Mouse (Mus musculus): ENCODE results near the gene Unc119b. TPM values are rescaled to one million over a fixed set of nuclear protein-coding genes. Genes with fewer than 3 reads are reported as not detected.
"Not testable (repeated sequence)": the region's sequence is repeated elsewhere in the genome, so short reads cannot be mapped to it uniquely, and the experiment has no call there.

The Unc119b gene
- total RNA-seq, 2 experiments from 2014 or later = 8.1 to 16.4 TPM

DNA sequence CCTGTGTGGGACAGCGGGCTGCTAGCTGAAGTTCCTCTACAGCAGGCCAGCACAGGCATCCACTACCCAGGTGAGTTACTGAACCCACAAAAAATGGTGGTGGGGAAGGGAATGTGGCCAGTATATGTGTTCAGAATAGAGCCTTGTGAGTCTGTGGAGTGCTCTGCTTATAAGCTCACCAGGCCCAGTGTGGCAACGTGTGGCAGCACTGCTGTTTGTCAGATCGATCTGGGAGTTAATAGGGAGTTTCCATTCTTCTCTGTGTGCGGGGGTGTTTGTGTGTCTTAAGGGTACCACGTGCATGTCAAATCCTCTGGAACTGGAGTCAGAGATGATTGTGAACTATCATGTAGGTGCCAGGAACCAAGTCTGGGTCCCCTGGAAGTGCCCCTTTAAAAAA is 35.2 kb downstream of the Unc119b start:
- no peak for ATAC-seq (replicated peaks; ENCODE audit: poor library complexity, severe bottlenecking)

DNA sequence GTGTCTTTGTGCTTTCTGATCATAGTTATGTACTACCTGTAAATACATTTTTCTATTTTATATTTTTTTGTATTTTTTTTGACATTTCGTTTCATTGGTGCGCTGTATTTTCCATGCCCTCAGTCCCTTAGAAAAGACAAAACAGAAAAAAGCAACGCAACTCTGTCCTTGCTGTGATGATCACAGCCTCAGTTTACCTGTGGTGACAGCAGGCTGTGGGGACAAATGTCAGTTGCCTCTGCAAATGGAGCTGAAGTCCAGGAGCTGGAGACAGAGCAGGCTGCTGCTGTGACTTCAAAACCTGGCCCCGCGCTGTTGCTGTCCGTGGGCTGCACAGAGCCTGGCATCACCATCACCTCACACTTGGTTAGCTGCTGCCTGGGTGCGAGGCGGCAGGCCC is 36.6 kb downstream of the Unc119b start, which contains the start of gene Gm10401:
TSS of gene Gm10401 (minus strand) at position 101 of the 400 bp plus-strand sequence.
- ATAC-seq (replicated peaks; ENCODE audit: poor library complexity, severe bottlenecking) = no peak

- ATAC-seq (replicated peaks; ENCODE audit: poor library complexity, severe bottlenecking) = no peak
Measured at GRCm38 (mm10) chr5:115091776-115092175, 43.0 kb downstream of the Unc119b start.

DNA sequence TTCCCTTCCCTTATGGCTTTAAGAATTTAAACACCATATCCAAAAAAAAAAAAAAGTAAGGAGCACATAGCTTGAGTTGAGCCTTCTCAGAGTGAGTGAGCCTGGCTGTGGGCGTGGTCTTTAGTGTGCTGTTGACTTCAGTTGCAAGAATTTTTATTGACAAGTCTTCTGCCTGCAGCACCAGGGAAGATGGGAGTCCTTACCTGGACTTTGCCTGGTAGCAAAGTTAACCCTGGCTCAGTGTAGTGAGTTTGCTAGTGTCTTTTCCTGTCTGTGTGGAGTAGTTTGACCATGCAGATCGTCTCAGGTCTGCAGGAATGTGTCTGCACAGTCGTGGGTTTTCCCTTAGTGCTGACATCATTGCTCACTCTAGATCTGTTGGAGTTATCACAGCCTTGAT is 43.8 kb downstream of the Unc119b start:
- ATAC-seq (replicated peaks; ENCODE audit: poor library complexity, severe bottlenecking) = no peak

- no peak for ATAC-seq (replicated peaks; ENCODE audit: poor library complexity, severe bottlenecking)
Measured at GRCm38 (mm10) chr5:115089592-115090268, 45.0 kb downstream of the Unc119b start.

GRCm38 (mm10) chr5:115085675-115086074 is 49.1 kb downstream of the Unc119b start:
- no peak for ATAC-seq (replicated peaks; ENCODE audit: poor library complexity, severe bottlenecking)

GRCm38 (mm10) chr5:115083492-115083891 is 51.3 kb downstream of the Unc119b start:
- ATAC-seq (replicated peaks; ENCODE audit: poor library complexity, severe bottlenecking) = no peak

GRCm38 (mm10) chr5:115081636-115082035 is 53.1 kb downstream of the Unc119b start:
- no peak for ATAC-seq (replicated peaks; ENCODE audit: poor library complexity, severe bottlenecking)

GRCm38 (mm10) chr5:115076144-115076901 is 58.5 kb downstream of the Unc119b start:
- peak; percentile 62 for ATAC-seq (replicated peaks; ENCODE audit: poor library complexity, severe bottlenecking)

- ATAC-seq (replicated peaks; ENCODE audit: poor library complexity, severe bottlenecking) = no peak
Measured at GRCm38 (mm10) chr5:115074749-115075148, 60.0 kb downstream of the Unc119b start.

- ATAC-seq (replicated peaks; ENCODE audit: poor library complexity, severe bottlenecking) = not testable (repeated sequence)
Measured at GRCm38 (mm10) chr5:115073306-115073705, 61.5 kb downstream of the Unc119b start.

Other genes with a start within 250 kb of the Unc119b start
- 6.7 and 10.4 TPM in 2 replicates for gene Oasl2, start 238.0 kb downstream of the Unc119b start, total RNA-seq (2014; fragmentation: Nextera tagmentation)
- 4.7 and 7.6 TPM in 2 replicates for gene Oasl2, start 238.0 kb downstream of the Unc119b start, total RNA-seq (2017)
- 5.2 and 5.4 TPM in 2 replicates for gene Oasl1, start 211.7 kb downstream of the Unc119b start, total RNA-seq (2014; fragmentation: Nextera tagmentation)
- 0.73 and 1.8 TPM in 2 replicates for gene Oasl1, start 211.7 kb downstream of the Unc119b start, total RNA-seq (2017)
- 9.0 and 12.3 TPM in 2 replicates for gene 2210016L21Rik, start 192.8 kb downstream of the Unc119b start, total RNA-seq (2014; fragmentation: Nextera tagmentation)
- gene 2210016L21Rik, start 192.8 kb downstream of the Unc119b start, total RNA-seq (2017) = 10.7 and 14.2 TPM in 2 replicates
- not detected in 2 replicates for gene Hnf1a, start 163.9 kb downstream of the Unc119b start, total RNA-seq (2014; fragmentation: Nextera tagmentation)
- not detected in 2 replicates for gene Hnf1a, start 163.9 kb downstream of the Unc119b start, total RNA-seq (2017)
- 42.8 and 43.9 TPM in 2 replicates for gene Sppl3, start 123.8 kb downstream of the Unc119b start, total RNA-seq (2014; fragmentation: Nextera tagmentation)
- gene Sppl3, start 123.8 kb downstream of the Unc119b start, total RNA-seq (2017) = 21.7 and 26.5 TPM in 2 replicates
- gene Gm10401, start 36.7 kb downstream of the Unc119b start, total RNA-seq (2014; fragmentation: Nextera tagmentation) = not detected in 2 replicates
- gene Gm10401, start 36.7 kb downstream of the Unc119b start, total RNA-seq (2017) = 0.26 TPM in 1 of 2 replicates, not detected in the other
- gene Acads, start 15.6 kb downstream of the Unc119b start, total RNA-seq (2014; fragmentation: Nextera tagmentation) = 32.0 and 59.2 TPM in 2 replicates
- 24.3 and 27.6 TPM in 2 replicates for gene Acads, start 15.6 kb downstream of the Unc119b start, total RNA-seq (2017)
- gene Mlec, start 23.2 kb upstream of the Unc119b start, total RNA-seq (2014; fragmentation: Nextera tagmentation) = 247 and 279 TPM in 2 replicates
- gene Mlec, start 23.2 kb upstream of the Unc119b start, total RNA-seq (2017) = 290 and 318 TPM in 2 replicates
- not detected in 2 replicates for gene Cabp1, start 59.4 kb upstream of the Unc119b start, total RNA-seq (2014; fragmentation: Nextera tagmentation)
- gene Cabp1, start 59.4 kb upstream of the Unc119b start, total RNA-seq (2017) = not detected in 2 replicates
- 92.9 and 109 TPM in 2 replicates for gene Pop5, start 100.9 kb upstream of the Unc119b start, total RNA-seq (2014; fragmentation: Nextera tagmentation)
- gene Pop5, start 100.9 kb upstream of the Unc119b start, total RNA-seq (2017) = 74.0 and 75.4 TPM in 2 replicates
- 70.1 and 93.7 TPM in 2 replicates for gene Rnf10, start 137.9 kb upstream of the Unc119b start, total RNA-seq (2014; fragmentation: Nextera tagmentation)
- 52.6 and 57.9 TPM in 2 replicates for gene Rnf10, start 137.9 kb upstream of the Unc119b start, total RNA-seq (2017)
- 21.1 and 24.8 TPM in 2 replicates for gene Coq5, start 144.7 kb upstream of the Unc119b start, total RNA-seq (2014; fragmentation: Nextera tagmentation)
- 35.3 and 41.9 TPM in 2 replicates for gene Coq5, start 144.7 kb upstream of the Unc119b start, total RNA-seq (2017)
- 491 and 531 TPM in 2 replicates for gene Dynll1, start 166.0 kb upstream of the Unc119b start, total RNA-seq (2014; fragmentation: Nextera tagmentation)
- 298 and 379 TPM in 2 replicates for gene Dynll1, start 166.0 kb upstream of the Unc119b start, total RNA-seq (2017)
- 75.1 and 80.7 TPM in 2 replicates for gene Srsf9, start 192.2 kb upstream of the Unc119b start, total RNA-seq (2014; fragmentation: Nextera tagmentation)
- 75.0 and 91.4 TPM in 2 replicates for gene Srsf9, start 192.2 kb upstream of the Unc119b start, total RNA-seq (2017)
- 48.0 and 50.2 TPM in 2 replicates for gene Gatc, start 206.2 kb upstream of the Unc119b start, total RNA-seq (2014; fragmentation: Nextera tagmentation)
- 12.1 and 15.3 TPM in 2 replicates for gene Gatc, start 206.2 kb upstream of the Unc119b start, total RNA-seq (2017)
- 33.7 and 37.2 TPM in 2 replicates for gene Triap1, start 206.2 kb upstream of the Unc119b start, total RNA-seq (2014; fragmentation: Nextera tagmentation)
- gene Triap1, start 206.2 kb upstream of the Unc119b start, total RNA-seq (2017) = 15.6 and 24.0 TPM in 2 replicates
- gene Cox6a1, start 214.0 kb upstream of the Unc119b start, total RNA-seq (2014; fragmentation: Nextera tagmentation) = 446 and 566 TPM in 2 replicates
- 56.7 and 64.4 TPM in 2 replicates for gene Cox6a1, start 214.0 kb upstream of the Unc119b start, total RNA-seq (2017)

All from granulocyte monocyte progenitor cell, adult 5-6 weeks (primary cell).